18 mouse cellular contexts compared by ENCODE assay signal in the genomic region with DNA sequence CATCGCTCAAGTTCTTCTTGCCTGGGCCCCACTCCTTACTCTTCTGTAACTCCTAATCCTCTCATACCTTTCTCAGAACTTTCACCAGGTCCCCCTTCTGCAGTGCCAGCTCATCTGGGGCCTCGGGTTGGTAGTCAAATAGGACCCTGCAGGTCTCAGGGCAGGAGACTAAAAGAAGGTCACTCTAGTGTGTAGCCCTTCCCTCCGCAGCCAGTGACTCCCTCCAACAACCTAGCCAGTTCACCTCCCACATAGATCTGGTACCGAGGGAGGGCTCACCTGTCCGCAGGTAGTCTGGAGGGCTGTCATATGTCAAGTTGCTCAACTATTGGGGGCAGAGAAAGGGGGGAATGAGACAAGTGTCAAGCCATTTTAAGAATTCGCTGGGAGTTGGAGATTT. TPM values are rescaled to one million over a fixed set of nuclear protein-coding genes. Genes with fewer than 3 reads are reported as not detected.
DNase-seq lines count a peak whose midpoint lies in the region; ATAC-seq lines count a peak whose summit lies in the region.
"Had no signal": no experiment of that assay in that cellular context is flagged by ENCODE, and none has a peak within 500 bp of the region (broad histone marks: within the 10 kb centered on the region; RNA-seq: fewer than 3 reads in every experiment).

No protein-coding gene starts in this region.

- no peaks in the 10 kb centered on the region for H3K27me3 ChIP-seq in embryonic facial prominence, embryonic 13.5 days
- no peaks in the 10 kb centered on the region for H3K27me3 ChIP-seq in embryonic facial prominence, embryonic 10.5 days (replicated peaks; ENCODE audit: low read depth, poor library complexity, severe bottlenecking)
- no peaks in the 10 kb centered on the region for H3K27me3 ChIP-seq in heart, embryonic 10.5 days (ENCODE audit: insufficient read depth, poor library complexity, severe bottlenecking)
- no peaks in the 10 kb centered on the region for H3K27me3 ChIP-seq in limb, embryonic 11.5 days (ENCODE audit: control insufficient read depth, insufficient read depth, low read length)
- no peaks in the 10 kb centered on the region for H3K27me3 ChIP-seq in limb, embryonic 10.5 days (ENCODE audit: low read depth, poor library complexity, severe bottlenecking)
- H3K27me3 ChIP-seq in limb, embryonic 12.5 days: no peaks in the 10 kb centered on the region
- H3K27me3 ChIP-seq: forebrain, embryonic 13.5 days; heart, embryonic 13.5 days; hindbrain, embryonic 12.5 days had no signal

- H3K27ac ChIP-seq in embryonic facial prominence, embryonic 13.5 days: no peak overlapping the region
- no peak overlapping the region for H3K27ac ChIP-seq in embryonic facial prominence, embryonic 10.5 days (replicated peaks)
- H3K27ac ChIP-seq in heart, embryonic 10.5 days: no peak overlapping the region
- H3K27ac ChIP-seq in limb, embryonic 11.5 days (replicated peaks; ENCODE audit: low read depth, low read length): no peak overlapping the region
- no peak overlapping the region for H3K27ac ChIP-seq in limb, embryonic 10.5 days
- H3K27ac ChIP-seq in limb, embryonic 12.5 days: 0 out of 2 replicates have a peak overlapping the region, but pooled peaks have one; percentile 13
- H3K27ac ChIP-seq: forebrain, embryonic 13.5 days; hindbrain, embryonic 12.5 days had no signal

- ATAC-seq in embryonic facial prominence, embryonic 13.5 days (ENCODE audit: insufficient number of reproducible peaks, insufficient read depth, low FRiP score, low TSS enrichment, low read depth): no peak
- ATAC-seq in limb, embryonic 11.5 days (ENCODE audit: insufficient number of reproducible peaks, low FRiP score, low TSS enrichment, low read depth): no peak
- ATAC-seq in limb, embryonic 12.5 days (ENCODE audit: insufficient number of reproducible peaks, insufficient read depth, low FRiP score, low TSS enrichment, low read depth): no peak
- ATAC-seq: CD4-positive, CD25-positive, alpha-beta regulatory T cell, adult 4 months; forebrain, postnatal 0 days had no signal

- WGBS in embryonic facial prominence, embryonic 13.5 days: 87% methylated on average over 6 of the region's 6 CpGs
- WGBS in embryonic facial prominence, embryonic 10.5 days: 86% methylated on average over 6 of the region's 6 CpGs
- 83% methylated on average over 6 of the region's 6 CpGs for WGBS in heart, embryonic 10.5 days
- 83% methylated on average over 6 of the region's 6 CpGs for WGBS in limb, embryonic 11.5 days
- WGBS in limb, embryonic 10.5 days: 90% methylated on average over 6 of the region's 6 CpGs
- 88% methylated on average over 6 of the region's 6 CpGs for WGBS in limb, embryonic 12.5 days

- peak overlapping the region; percentile 88; the same call in 1 of the 2 replicates for H3K4me2 ChIP-seq in embryonic facial prominence, embryonic 13.5 days
- peak overlapping the region; percentile 99; the same call in 1 of the 2 replicates for H3K4me2 ChIP-seq in limb, embryonic 11.5 days (ENCODE audit: low read depth, severe bottlenecking)
- no peak overlapping the region for H3K4me2 ChIP-seq in limb, embryonic 12.5 days

- H3K4me3 ChIP-seq in embryonic facial prominence, embryonic 13.5 days: no peak overlapping the region
- no peak overlapping the region for H3K4me3 ChIP-seq in embryonic facial prominence, embryonic 10.5 days
- no peak overlapping the region for H3K4me3 ChIP-seq in heart, embryonic 10.5 days
- H3K4me3 ChIP-seq in limb, embryonic 11.5 days (ENCODE audit: low read depth, low read length): no peak overlapping the region
- H3K4me3 ChIP-seq in limb, embryonic 10.5 days: no peak overlapping the region
- no peak overlapping the region for H3K4me3 ChIP-seq in limb, embryonic 12.5 days (replicated peaks)

- H3K36me3 ChIP-seq in embryonic facial prominence, embryonic 13.5 days: peaks cover 26% of the 10 kb centered on the region
- peaks cover 30% of the 10 kb centered on the region for H3K36me3 ChIP-seq in embryonic facial prominence, embryonic 10.5 days (replicated peaks)
- peaks cover 20% of the 10 kb centered on the region for H3K36me3 ChIP-seq in heart, embryonic 10.5 days
- H3K36me3 ChIP-seq in limb, embryonic 11.5 days (ENCODE audit: control insufficient read depth, insufficient read depth, low read length): peaks cover 10% of the 10 kb centered on the region; the same call in 1 of the 2 replicates
- H3K36me3 ChIP-seq in limb, embryonic 10.5 days: peaks cover 35% of the 10 kb centered on the region
- H3K36me3 ChIP-seq in limb, embryonic 12.5 days: peaks cover 21% of the 10 kb centered on the region

- no peaks in the 10 kb centered on the region; the same call in 1 of the 2 replicates for H3K9me3 ChIP-seq in embryonic facial prominence, embryonic 13.5 days
- H3K9me3 ChIP-seq in embryonic facial prominence, embryonic 10.5 days: no peaks in the 10 kb centered on the region; the same call in 1 of the 2 replicates
- H3K9me3 ChIP-seq in heart, embryonic 10.5 days: no peaks in the 10 kb centered on the region
- H3K9me3 ChIP-seq in limb, embryonic 11.5 days (ENCODE audit: control insufficient read depth, low read length): no peaks in the 10 kb centered on the region
- no peaks in the 10 kb centered on the region for H3K9me3 ChIP-seq in limb, embryonic 10.5 days (replicated peaks)
- peaks cover 5% of the 10 kb centered on the region; the same call in 1 of the 2 replicates for H3K9me3 ChIP-seq in limb, embryonic 12.5 days
- H3K9me3 ChIP-seq: forebrain, embryonic 13.5 days; G1E; heart, embryonic 13.5 days; hindbrain, embryonic 12.5 days had no signal

- H3K9ac ChIP-seq in embryonic facial prominence, embryonic 13.5 days: no peak overlapping the region
- no peak overlapping the region for H3K9ac ChIP-seq in limb, embryonic 11.5 days (ENCODE audit: low read length)
- no peak overlapping the region for H3K9ac ChIP-seq in limb, embryonic 12.5 days (replicated peaks)
- H3K9ac ChIP-seq: forebrain, postnatal 0 days; hindbrain, embryonic 12.5 days had no signal

- intact Hi-C loops in heart, postnatal 25 days (cut with DNase I): loop anchor here (5.0 kb wide), 1 partner anchor 74 kb away; no protein-coding TSS in a partner anchor

- no peak for DNase-seq in embryonic facial prominence, embryonic 10.5 days (ENCODE audit: low spot score)
- peak; percentile 75 for DNase-seq in heart, embryonic 10.5 days (ENCODE audit: low spot score)
- no peak for DNase-seq in heart, postnatal 25 days (ENCODE audit: low spot score)
- no peak for DNase-seq in limb, embryonic 11.5 days (ENCODE audit: low spot score)
- DNase-seq in limb, embryonic 10.5 days (ENCODE audit: low spot score): no peak
- DNase-seq: adrenal gland, adult 8-10 months; adrenal gland, postnatal 36 days; B cell, adult 2 months; cerebellum, adult 2 months; forebrain, postnatal 0 days; heart, postnatal 4 days had no signal

- H3K4me1 ChIP-seq in embryonic facial prominence, embryonic 13.5 days: peaks cover 22% of the 10 kb centered on the region
- peaks cover 26% of the 10 kb centered on the region for H3K4me1 ChIP-seq in embryonic facial prominence, embryonic 10.5 days
- peaks cover 26% of the 10 kb centered on the region for H3K4me1 ChIP-seq in heart, embryonic 10.5 days
- H3K4me1 ChIP-seq in limb, embryonic 11.5 days (ENCODE audit: control insufficient read depth, insufficient read depth, low read length): peaks cover 9% of the 10 kb centered on the region
- peaks cover 25% of the 10 kb centered on the region for H3K4me1 ChIP-seq in limb, embryonic 10.5 days
- peaks cover 17% of the 10 kb centered on the region for H3K4me1 ChIP-seq in limb, embryonic 12.5 days (replicated peaks)

RNA-seq across cellular contexts. Expression of gene Sh3d21, which starts 1.8 kb away (rescaled TPM):
- 8.6 and 10.3 TPM in 2 replicates for polyA plus RNA-seq in embryonic facial prominence, embryonic 13.5 days (2015; fragmentation: Nextera tagmentation; extraction: Ambion mirVana)
- 2.0 and 3.1 TPM in 2 replicates for polyA plus RNA-seq in embryonic facial prominence, embryonic 10.5 days (2016; fragmentation: Nextera tagmentation; extraction: Ambion mirVana)
- polyA plus RNA-seq in heart, embryonic 10.5 days (2016; fragmentation: Nextera tagmentation; extraction: Ambion mirVana): 2.0 and 3.1 TPM in 2 replicates
- total RNA-seq in heart, postnatal 25 days (2021): 1 to 10 TPM; 1.9 to 3.1 TPM
- 5.4 and 5.5 TPM in 2 replicates for polyA plus RNA-seq in limb, embryonic 11.5 days (2014; fragmentation: Nextera tagmentation; extraction: Ambion mirVana)
- polyA plus RNA-seq in limb, embryonic 10.5 days (2016; fragmentation: Nextera tagmentation; extraction: Ambion mirVana): 2.9 and 4.7 TPM in 2 replicates
- 7.2 and 8.4 TPM in 2 replicates for polyA plus RNA-seq in limb, embryonic 12.5 days (2016; fragmentation: Nextera tagmentation; extraction: Ambion mirVana)

RNA-seq across cellular contexts. Expression of gene Eva1b, which starts 13.9 kb away (rescaled TPM):
- 70.2 and 78.2 TPM in 2 replicates for polyA plus RNA-seq in embryonic facial prominence, embryonic 13.5 days (2015; fragmentation: Nextera tagmentation; extraction: Ambion mirVana)
- polyA plus RNA-seq in embryonic facial prominence, embryonic 10.5 days (2016; fragmentation: Nextera tagmentation; extraction: Ambion mirVana): 37.1 and 38.9 TPM in 2 replicates
- polyA plus RNA-seq in heart, embryonic 10.5 days (2016; fragmentation: Nextera tagmentation; extraction: Ambion mirVana): 26.3 and 39.5 TPM in 2 replicates
- 10 to 100 TPM; 15.2 to 17.6 TPM for total RNA-seq in heart, postnatal 25 days (2021)
- polyA plus RNA-seq in limb, embryonic 11.5 days (2014; fragmentation: Nextera tagmentation; extraction: Ambion mirVana): 64.3 and 70.3 TPM in 2 replicates
- 72.7 and 82.2 TPM in 2 replicates for polyA plus RNA-seq in limb, embryonic 10.5 days (2016; fragmentation: Nextera tagmentation; extraction: Ambion mirVana)
- polyA plus RNA-seq in limb, embryonic 12.5 days (2016; fragmentation: Nextera tagmentation; extraction: Ambion mirVana): 65.6 and 67.5 TPM in 2 replicates

RNA-seq across cellular contexts. Expression of gene Thrap3, which starts 41.1 kb away (rescaled TPM):
- polyA plus RNA-seq in embryonic facial prominence, embryonic 13.5 days (2015; fragmentation: Nextera tagmentation; extraction: Ambion mirVana): 248 and 262 TPM in 2 replicates
- polyA plus RNA-seq in embryonic facial prominence, embryonic 10.5 days (2016; fragmentation: Nextera tagmentation; extraction: Ambion mirVana): 262 and 263 TPM in 2 replicates
- polyA plus RNA-seq in heart, embryonic 10.5 days (2016; fragmentation: Nextera tagmentation; extraction: Ambion mirVana): 194 and 200 TPM in 2 replicates
- total RNA-seq in heart, postnatal 25 days (2021): 100 to 1,000 TPM; 108 to 111 TPM
- 247 and 264 TPM in 2 replicates for polyA plus RNA-seq in limb, embryonic 11.5 days (2014; fragmentation: Nextera tagmentation; extraction: Ambion mirVana)
- 263 and 287 TPM in 2 replicates for polyA plus RNA-seq in limb, embryonic 10.5 days (2016; fragmentation: Nextera tagmentation; extraction: Ambion mirVana)
- polyA plus RNA-seq in limb, embryonic 12.5 days (2016; fragmentation: Nextera tagmentation; extraction: Ambion mirVana): 303 and 349 TPM in 2 replicates

RNA-seq across cellular contexts. Expression of gene Stk40, which starts 57.7 kb away (rescaled TPM):
- polyA plus RNA-seq in embryonic facial prominence, embryonic 13.5 days (2015; fragmentation: Nextera tagmentation; extraction: Ambion mirVana): 34.9 and 36.6 TPM in 2 replicates
- polyA plus RNA-seq in embryonic facial prominence, embryonic 10.5 days (2016; fragmentation: Nextera tagmentation; extraction: Ambion mirVana): 43.8 and 44.5 TPM in 2 replicates
- polyA plus RNA-seq in heart, embryonic 10.5 days (2016; fragmentation: Nextera tagmentation; extraction: Ambion mirVana): 37.7 and 39.0 TPM in 2 replicates
- total RNA-seq in heart, postnatal 25 days (2021): 10 to 100 TPM; 37.6 to 38.7 TPM
- 27.8 and 30.4 TPM in 2 replicates for polyA plus RNA-seq in limb, embryonic 11.5 days (2014; fragmentation: Nextera tagmentation; extraction: Ambion mirVana)
- polyA plus RNA-seq in limb, embryonic 10.5 days (2016; fragmentation: Nextera tagmentation; extraction: Ambion mirVana): 48.2 and 52.1 TPM in 2 replicates
- polyA plus RNA-seq in limb, embryonic 12.5 days (2016; fragmentation: Nextera tagmentation; extraction: Ambion mirVana): 41.1 and 45.2 TPM in 2 replicates
